Mouse (Mus musculus) gastrocnemius, postnatal 36 days (tissue): Measurements from ENCODE around the gene Vmn2r67. TPM values are rescaled to one million over a fixed set of nuclear protein-coding genes. Genes with fewer than 3 reads are reported as not detected.
"Not testable (repeated sequence)": the region's sequence is repeated elsewhere in the genome, so short reads cannot be mapped to it uniquely, and the experiment has no call there.

Experiments
- DNase-seq, 2 experiments: peaks; one replicate each; pipeline ENCODE4 v3.0.0; 2022
- intact Hi-C: fragments of 180-260 bp; cut with DNase I; formaldehyde crosslinking; loops from one replicate; pipeline ENCODE4 v1.15.1; 2025
- long read RNA-seq, 2 experiments: library from polyadenylated mRNA; stranded (forward); transcript quantifications; one replicate each; pipeline ENCODE4 v2.0.0; 2021
- total RNA-seq, 2 experiments: library from RNA; stranded (reverse); gene quantifications; 2 replicates each; pipeline ENCODE4 v1.2.3; 2021

Gene Vmn2r67
- not detected for total RNA-seq
- long read RNA-seq, experiment 1: 0 reads
- long read RNA-seq, experiment 2: 0 reads

DNA sequence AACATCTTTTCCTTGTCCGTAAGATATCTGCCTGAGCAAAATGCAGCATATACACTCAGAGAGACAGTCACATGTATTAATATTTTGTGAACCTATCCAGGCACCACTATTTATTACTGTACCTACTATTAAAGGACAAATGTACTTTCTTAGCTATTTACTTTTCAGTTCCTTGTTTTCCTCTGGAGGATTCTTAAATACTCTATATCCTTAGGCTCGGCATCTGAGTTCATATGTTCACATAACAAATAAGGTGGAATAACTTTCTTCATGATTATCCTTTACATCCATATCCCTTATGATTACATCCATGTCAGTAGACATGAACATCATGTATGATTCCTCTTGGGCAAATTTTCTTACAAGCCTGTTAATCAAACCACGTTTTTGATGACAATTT lies at the start of gene Vmn2r67:
Gene Vmn2r67 (minus strand): TSS at position 101 of the 400 bp plus-strand sequence.
- intact Hi-C loops: no loop called here
- no peak for DNase-seq

GRCm38 (mm10) chr7:85104531-85104930 lies 51.3 kb downstream of the Vmn2r67 start:
- DNase-seq, intact Hi-C loops: not testable (repeated sequence)

Other genes starting within 250 kb of the Vmn2r67 start
- not detected for gene Vmn2r65, start 191.9 kb downstream of the Vmn2r67 start, total RNA-seq
- gene Vmn2r66, start 143.7 kb downstream of the Vmn2r67 start, total RNA-seq: not detected
- gene Vmn2r68, start 81.8 kb upstream of the Vmn2r67 start, total RNA-seq: not detected